Mouse (Mus musculus): ENCODE measurements at regions not wholly inside any gene's neighbourhood (a gene's known extent, or its start where the extent isn't known, plus 50 kb on each side); places are given as distances from the start of the nearest gene placed in this dataset.

GRCm38 (mm10) chr9:120866709-120867108, 62.3 kb upstream of the Ctnnb1 start:
- TF ChIP-seq CTCF (IDR thresholded peaks at IDR 0.05; ENCODE audit: borderline replicate concordance, insufficient read depth, low read depth, low read length): no peak
- TF ChIP-seq POLR2A (IDR thresholded peaks at IDR 0.05; ENCODE audit: borderline replicate concordance, insufficient read depth, low read length): no peak

Measured in cerebellum, adult 2 months (tissue).